Mouse (Mus musculus) WW6 (cell line): ENCODE measurements at regions not wholly inside any gene's neighbourhood (a gene's known extent, or its start where the extent isn't known, plus 50 kb on each side); places are given as distances from the start of the nearest gene placed in this dataset.

ENCODE experiments used
- DNase-seq: peaks from one replicate; pipeline ENCODE4 v3.0.0-alpha.2; 2013; ENCODE audit warnings: low read depth, low spot score

DNA sequence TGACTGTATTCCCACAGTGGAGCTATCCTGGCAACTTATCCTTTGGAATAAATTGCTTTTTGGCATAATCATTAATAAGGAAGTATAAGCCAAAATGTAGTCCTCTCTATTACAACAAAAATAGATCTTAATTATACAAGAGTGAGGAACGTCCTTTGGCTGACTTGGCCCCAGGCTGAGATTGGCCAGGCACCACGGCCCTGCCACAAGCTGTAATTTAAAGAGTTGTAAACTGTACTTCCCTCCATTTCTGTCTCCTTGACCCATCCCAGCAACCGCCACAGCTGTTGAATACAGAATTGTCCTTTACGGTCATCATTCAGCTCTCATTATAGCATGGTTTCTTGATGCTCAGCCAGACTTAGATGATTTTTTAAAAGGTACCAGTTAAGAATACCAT lies 119.6 kb upstream of the Smad1 start:
- DNase-seq = no peak

DNA sequence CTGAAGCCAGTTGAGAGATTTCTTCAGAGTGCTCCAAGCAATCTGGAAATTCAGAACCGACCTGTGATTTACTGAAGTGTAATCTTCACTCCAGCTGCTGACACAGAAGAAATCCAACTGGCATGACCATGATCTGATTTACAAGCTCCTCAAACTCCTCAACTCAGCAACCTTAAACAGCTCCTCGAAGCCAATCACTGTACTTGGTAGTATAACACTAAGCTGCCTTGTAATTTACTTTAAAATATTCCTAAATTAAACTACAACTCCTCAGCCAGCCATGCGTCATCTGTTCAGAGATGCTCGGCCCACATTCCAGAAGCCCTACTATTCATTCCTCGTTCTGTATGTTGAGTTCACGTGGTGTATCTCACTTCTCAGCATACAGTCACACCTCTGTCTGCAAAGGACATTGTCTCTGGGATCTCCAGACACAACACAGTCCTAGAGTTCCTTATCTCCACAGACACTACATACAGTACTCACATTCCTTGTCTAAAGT lies 116.0 kb upstream of the Smad1 start:
- no peak for DNase-seq

DNA sequence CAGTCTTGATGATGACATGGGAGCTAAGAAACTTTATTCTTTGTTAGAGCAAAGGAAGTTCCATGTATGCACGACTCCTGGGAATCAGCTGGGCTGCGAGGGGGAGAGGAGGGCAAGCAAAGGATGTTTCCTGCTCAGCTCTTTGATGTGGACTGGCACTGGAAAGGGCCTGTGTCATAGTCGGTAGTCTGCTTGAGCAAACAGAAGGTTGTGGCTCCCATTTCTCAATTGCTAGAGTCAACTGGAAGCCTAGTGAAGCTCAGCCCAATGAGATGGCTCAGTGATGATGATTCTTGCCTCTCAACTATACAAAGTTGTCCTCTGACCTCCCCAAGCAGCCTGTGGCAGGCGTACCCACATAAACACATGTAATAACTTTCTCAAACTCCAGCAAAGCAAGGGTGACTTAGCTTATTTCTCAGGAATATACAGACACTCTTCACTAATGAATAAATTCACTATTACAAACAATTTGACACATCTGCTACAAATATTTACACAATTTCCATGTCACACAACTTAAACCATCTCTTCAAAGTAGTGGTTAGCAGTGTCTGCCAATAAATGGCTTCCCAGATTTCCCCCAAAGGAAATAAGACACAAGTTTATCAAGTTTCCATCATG lies 115.4 kb upstream of the Smad1 start:
- no peak for DNase-seq

DNA sequence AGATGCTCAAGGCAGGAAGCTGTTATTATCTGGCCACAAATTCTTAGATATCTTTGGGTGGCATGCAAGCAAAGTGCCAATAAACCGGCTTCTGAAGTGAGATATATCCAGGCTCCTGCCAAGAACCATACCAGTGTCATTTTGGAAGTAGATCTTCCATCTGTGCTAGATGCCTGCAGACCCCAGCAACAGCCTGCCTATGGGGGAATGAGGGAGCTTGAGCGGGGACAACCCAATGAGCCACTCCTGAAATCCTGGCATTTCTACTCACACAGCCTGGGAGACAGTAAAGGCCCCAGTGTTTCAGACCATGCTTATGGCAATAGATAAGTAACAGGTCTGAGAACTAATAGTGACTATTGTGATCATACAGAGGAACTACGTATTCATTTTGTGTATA lies 109.3 kb upstream of the Smad1 start:
- DNase-seq = no peak

DNA sequence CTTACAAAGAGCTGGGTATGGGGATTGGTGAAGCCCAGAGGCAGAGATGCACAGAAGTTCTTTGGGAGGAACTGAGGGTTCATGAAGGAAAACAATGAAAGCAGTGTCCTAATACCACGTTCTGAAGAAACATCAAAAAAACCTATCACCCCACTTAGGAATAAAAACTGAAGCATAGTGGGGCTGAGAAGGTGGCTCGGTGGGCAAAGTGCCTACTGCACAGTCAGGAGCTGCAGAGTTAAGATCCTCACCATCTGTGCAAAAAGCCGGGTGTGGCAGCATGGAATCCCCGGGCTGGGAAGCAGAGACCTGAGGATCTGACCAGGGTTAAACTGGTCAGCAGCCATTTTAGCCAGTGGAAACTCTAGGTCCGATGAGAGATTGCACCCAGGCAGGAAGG lies 106.1 kb upstream of the Smad1 start:
- no peak for DNase-seq

DNA sequence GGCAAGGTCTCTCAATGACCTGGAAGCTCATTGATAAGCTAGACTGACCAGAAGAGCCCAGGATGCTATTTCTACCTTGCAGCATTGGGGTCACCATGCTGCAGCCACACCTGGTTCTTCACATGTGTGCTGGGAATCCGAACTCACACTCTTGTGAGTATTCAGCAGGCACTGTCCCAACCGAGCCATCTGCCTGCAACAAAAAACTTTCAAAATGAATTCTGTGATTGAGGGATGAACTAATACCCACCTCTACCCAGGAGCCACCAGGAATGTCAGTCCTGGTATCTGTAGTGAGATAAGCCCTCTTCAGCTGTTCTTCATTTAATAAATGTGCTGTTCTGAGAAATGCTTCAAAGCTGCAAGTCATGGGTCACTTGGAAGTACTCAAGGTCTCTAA lies 104.6 kb upstream of the Smad1 start:
- no peak for DNase-seq

DNA sequence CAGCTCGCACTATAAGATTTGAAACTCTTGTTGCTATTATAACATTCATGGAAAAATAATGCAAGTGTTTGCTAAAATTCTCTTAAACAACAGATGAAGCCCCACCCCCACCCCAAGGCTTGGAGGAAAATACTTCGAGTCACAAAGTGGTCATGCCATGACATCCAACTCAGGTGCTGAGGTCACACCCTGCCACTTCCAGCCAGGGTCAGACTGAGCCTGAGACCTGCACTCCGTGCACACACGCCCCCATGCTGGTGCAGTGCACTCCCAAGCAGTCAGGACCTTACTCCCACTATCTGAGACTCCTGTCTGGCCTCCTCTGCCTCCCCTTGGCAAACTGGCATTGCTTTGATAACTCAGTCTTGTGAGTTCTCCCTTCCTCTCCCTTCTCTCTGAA lies 102.7 kb upstream of the Smad1 start:
- no peak for DNase-seq

DNA sequence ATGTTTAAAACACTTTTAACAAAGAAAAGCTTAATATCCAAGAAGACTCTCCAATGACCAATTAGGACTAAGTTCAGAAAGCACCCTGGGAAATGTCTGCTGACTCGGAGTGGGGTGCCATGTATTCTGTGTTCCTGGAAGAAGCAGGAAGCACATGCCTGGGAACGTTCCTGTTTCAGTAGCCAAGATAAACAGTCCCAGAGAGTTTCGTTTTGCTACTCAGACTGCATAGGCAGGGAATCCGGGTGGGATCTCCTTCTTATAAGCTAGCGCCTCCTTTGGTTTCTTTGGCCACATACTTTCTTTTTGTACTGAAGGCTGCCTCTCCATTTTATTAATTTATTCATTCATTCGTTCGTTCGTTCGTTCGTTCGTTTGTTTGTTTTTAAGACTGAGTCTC lies 101.9 kb upstream of the Smad1 start:
- DNase-seq = no peak

DNA sequence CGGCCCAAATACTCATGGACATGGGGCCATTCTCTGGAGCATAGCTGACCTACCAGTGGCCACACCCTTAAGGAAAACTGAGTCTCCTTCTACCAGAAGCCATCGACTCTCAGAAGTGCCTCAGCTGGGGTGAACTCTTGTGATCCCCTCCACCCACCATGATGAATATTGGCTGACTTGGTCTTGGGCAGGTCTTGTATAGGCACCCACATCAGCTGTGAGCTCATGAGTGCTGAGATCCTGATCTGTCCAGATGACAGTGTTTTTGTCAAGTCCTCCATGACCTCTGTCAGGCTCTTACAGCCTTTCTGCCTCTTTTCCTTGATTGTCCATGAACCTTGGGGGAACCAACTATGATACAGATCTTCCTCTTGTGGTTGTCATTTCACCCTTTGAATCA lies 99.9 kb upstream of the Smad1 start:
- no peak for DNase-seq

DNA sequence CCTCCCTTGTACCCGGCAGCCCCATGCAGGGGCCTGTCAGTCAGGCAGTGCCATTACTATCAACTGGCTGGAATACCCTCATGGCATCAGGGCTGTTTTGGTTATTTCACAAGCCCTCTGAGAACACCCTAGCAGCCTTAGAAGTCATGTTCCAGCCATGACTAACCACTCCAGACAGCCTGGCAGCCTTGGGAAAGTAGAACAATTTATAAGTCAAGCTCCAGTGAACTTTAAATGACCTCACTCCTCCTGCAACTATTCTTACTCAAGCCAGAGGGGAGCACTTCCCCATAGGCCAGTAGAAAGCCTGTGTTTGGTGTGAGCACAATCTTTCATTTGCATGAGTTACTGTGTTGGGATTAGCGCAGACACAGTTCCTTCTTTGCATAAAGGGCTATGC lies 99.3 kb upstream of the Smad1 start:
- DNase-seq = no peak

DNA sequence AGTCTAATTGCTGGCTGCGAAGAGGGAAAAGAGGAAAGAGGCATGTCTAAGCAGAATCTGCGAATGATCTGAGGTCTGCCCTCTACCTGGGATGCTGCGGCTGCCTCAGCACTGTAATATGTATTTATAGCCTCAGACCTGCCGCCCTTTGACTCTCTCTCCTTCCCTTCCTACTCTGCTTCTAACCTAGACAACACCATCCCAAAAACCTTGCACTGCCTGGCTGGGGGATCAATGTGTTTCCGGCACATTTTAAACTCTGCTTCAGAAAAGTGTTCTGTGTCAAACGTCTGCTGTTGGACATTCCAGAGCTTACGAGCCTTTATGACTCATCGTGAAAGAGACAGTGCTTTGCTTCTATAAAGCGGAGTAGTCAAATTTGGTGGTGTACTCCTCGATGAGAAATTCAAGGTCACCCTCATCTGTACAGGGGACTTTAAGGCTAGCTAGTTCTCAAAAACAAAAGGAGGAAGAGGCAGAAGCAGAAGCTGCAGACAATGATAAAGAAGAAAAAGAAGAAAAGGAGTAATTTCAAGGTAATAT lies 91.9 kb upstream of the Smad1 start:
- DNase-seq = no peak

DNA sequence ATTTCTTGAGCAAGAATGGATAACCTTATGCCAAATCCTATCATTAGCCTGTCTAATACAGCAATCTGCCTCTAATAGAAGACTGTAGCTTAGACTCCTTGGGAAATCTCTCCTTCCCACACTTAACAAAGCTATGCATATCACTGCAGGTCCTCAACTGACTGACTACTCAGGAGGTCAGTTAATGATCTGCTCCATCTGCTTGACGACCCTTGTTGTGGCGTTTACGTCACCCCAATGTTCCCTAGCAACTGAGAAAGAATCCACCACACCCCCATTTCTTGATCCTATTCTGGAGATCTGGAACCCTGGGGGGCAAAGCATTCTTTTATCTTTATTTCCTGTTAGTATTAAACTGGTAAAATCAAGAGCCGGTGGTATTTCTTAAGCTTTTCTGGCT lies 91.4 kb upstream of the Smad1 start:
- no peak for DNase-seq

DNA sequence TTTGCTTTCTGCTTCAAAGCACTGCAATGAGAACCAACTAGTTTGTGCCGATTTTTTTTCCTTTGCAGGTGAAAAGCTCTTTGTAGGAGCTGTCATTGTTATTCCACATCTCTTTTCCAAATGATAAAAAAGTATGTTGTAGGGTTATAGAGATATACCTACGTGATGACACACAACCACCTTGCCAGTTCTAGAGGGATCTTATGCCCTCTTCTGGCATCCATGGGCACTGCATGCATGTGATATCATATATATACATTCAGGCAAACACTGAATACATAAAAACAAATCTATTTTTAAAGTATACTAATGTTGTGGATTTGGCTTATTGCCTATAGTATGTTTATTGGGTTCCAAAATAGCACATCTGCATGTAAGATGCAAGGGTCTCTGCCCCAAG lies 89.5 kb upstream of the Smad1 start:
- DNase-seq = no peak

DNA sequence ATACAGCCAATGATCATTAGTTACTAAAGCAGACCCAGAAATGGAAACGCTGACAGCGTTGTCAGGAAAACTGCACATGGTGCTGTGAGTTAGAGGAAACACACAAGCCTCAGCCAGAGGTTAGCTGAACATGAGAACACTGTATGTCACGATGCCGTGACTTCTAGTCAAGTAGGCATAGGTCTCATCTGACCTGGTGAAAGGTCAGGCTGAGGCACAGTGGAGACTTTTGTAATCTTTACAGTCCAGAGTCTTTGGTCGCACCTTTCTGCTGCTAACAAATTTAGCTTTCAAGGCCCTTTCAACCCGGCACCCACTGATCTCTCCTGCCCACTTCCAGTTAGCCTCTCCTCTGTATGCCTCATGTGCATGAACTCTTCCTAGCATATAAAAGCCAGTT lies 88.3 kb upstream of the Smad1 start:
- no peak for DNase-seq

DNA sequence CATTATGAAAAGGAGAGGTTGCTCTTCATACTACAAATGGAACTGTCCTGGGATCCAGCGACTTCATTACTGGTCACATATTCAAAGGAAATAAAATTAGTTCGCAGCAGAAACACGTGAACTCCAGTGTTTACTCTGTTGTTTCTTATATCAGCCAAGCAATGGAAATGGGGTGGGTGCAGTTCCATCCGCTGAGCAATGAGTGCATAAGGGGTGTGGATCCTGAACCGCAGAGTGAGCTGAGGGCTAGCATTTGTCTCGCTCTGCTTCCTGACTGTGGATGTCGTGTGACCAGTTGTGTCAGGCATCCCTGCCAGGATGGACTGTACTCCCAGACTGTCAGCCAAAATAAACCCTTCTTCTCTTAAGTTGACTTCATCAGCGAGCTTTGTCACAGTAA lies 80.0 kb upstream of the Smad1 start:
- DNase-seq = no peak

DNA sequence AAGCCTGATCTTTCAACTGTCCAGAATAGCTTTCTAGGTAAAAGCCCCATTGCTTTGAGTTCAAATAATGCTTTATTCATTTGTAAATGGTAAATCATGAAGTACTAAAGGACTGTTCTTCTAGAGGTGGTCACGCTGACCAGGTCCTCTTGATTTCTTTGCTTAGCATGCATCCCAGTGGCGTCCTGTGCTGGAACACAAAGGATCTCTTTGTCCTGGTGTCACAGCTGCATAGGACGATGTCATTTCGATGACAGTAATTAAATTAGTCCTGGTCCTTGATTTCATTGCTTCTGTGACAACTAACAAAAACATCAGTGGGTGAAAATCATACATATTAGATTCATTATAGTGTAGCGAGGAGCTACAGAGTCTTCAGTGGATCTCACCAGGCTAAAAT lies 76.7 kb upstream of the Smad1 start:
- DNase-seq = no peak

DNA sequence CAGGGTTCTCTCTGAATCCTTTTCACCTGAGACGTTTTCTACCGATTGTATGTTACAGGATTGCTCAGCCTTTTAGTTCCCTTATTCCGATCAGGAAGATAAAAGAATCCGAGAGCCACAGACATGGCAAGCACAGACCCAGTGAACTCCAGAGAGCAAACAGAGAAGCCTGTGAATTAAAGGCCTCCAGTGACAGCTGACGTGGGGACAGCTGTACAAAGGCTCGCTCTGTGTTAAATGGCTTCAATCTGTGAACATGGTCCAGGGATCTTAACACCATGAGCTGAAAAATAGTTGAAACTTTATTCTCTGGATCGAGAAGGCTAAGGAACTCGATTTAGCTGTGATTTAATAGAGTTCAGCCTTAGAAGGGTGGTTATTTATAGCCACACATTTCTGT lies 75.4 kb upstream of the Smad1 start:
- DNase-seq = no peak

DNA sequence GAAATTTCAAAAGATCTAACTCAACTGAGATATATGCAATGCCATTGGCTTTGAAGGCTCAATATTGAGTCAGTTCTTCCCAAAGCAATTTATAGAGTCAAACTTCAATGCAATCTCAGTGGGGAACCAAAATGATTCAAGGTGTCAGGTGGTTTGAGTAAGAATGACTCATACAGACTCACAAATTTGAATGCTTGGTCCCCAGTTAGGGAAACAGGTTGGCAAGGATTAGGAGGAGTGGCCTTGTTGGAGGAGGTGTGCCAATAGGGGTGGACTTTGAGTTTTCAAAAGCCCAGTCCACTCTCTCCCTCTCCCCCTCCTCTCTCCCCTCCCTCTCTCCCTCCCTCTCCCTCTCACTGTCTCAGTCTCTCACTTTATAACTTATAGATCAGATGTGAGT lies 52.8 kb upstream of the Smad1 start:
- DNase-seq = no peak

DNA sequence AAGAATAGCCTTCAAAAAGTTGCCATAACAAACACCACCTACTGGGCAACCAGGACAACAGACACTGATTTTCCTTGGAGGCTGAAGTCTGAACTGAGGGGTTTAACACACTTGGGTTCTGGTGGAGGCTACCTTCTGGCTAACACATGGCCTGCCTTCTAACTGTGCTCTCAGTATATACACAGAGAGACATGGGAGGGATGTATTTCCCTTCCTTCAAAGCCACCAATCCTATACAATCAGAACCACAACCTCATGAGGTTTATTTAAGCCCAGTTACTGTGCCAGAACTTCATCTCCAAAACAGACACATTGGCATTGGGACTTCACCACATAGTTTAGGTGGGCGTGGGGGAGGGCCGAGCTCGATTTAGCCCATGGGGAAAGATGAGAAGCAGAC lies 50.1 kb upstream of the Smad1 start:
- no peak for DNase-seq
